Mouse (Mus musculus) intestine, embryonic 16.5 days (tissue): Measurements from ENCODE around the gene Syt9. TPM values are rescaled to one million over a fixed set of nuclear protein-coding genes. Genes with fewer than 3 reads are reported as not detected.

Experiments
- ATAC-seq: fragments of 200-750 bp; cut with Nextera tagmentation; 2 replicates; pipeline ENCODE4 v1.8.0; 2017; ENCODE audit warnings: moderate TSS enrichment, moderate library complexity
- H3K27ac ChIP-seq: fragments of 300-500 bp; sonication (generic); 2 replicates; pipeline ENCODE4 v1.5.1; 2014; ENCODE audit warnings: mild to moderate bottlenecking, low read length
- H3K27me3 ChIP-seq: fragments of 300-500 bp; sonication (generic); replicated peaks from 2 replicates; pipeline ENCODE4 v1.6.1; 2014; ENCODE audit warnings: low read length, control low read depth, mixed read lengths; ENCODE audit not compliant: control insufficient read depth, insufficient read depth
- H3K36me3 ChIP-seq: fragments of 300-500 bp; sonication (generic); 2 replicates; pipeline ENCODE4 v1.6.1; 2014; ENCODE audit warnings: low read length, control low read depth; ENCODE audit not compliant: control insufficient read depth, insufficient read depth
- H3K4me1 ChIP-seq: fragments of 300-500 bp; sonication (generic); 2 replicates; pipeline ENCODE4 v1.6.1; 2014; ENCODE audit warnings: low read length, control low read depth, mixed read lengths; ENCODE audit not compliant: control insufficient read depth, insufficient read depth
- H3K4me2 ChIP-seq: fragments of 300-500 bp; sonication (generic); 2 replicates; pipeline ENCODE4 v1.6.1; 2014; ENCODE audit warnings: low read depth, low read length, control low read depth
- H3K4me3 ChIP-seq: fragments of 300-500 bp; sonication (generic); 2 replicates; pipeline ENCODE4 v1.5.1; 2014; ENCODE audit warnings: mild to moderate bottlenecking, low read length
- H3K9ac ChIP-seq: fragments of 300-500 bp; sonication (generic); 2 replicates; pipeline ENCODE4 v1.6.1; 2014; ENCODE audit warnings: low read depth, low read length
- H3K9me3 ChIP-seq: fragments of 300-500 bp; sonication (generic); 2 replicates; pipeline ENCODE4 v1.6.1; 2016; ENCODE audit warnings: low read length, control low read depth; ENCODE audit not compliant: control insufficient read depth
- WGBS: fragments of 180-500 bp; shearing (Covaris S2); extraction: QIAGEN DNeasy Blood & Tissue Kit; methylation state at CpG from one replicate; pipeline ENCODE4 v1.1.7; 2014; 5-methylcytosine and 5-hydroxymethylcytosine counted together
- polyA plus RNA-seq: library from polyadenylated mRNA; unstranded; fragments of >200 nt; fragmentation: Nextera tagmentation; extraction: Ambion mirVana; gene quantifications from 2 replicates; pipeline ENCODE4 v1.2.1, GENCODE M21; 2015

Gene Syt9
- polyA plus RNA-seq, 1 experiment from 2014 or later = 2.4 TPM

GRCm38 (mm10) chr7:107593904-107594303 lies 223.4 kb downstream of the Syt9 start:
- ATAC-seq = peak; percentile 4; the same call in 1 of the 2 replicates
- 35% methylated on average over 7 of the region's 7 CpGs for WGBS
- peak overlapping the region; percentile 82 for H3K27ac ChIP-seq
- H3K36me3 ChIP-seq = no peaks in the 10 kb centered on the region
- 0 out of 2 replicates have a peak, but pooled peaks cover 6% of the 10 kb centered on the region for H3K4me1 ChIP-seq
- H3K9me3 ChIP-seq = no peaks in the 10 kb centered on the region
- peak overlapping the region; percentile 95; the same call in 1 of the 2 replicates for H3K4me2 ChIP-seq
- peak overlapping the region; percentile 69; the same call in 1 of the 2 replicates for H3K9ac ChIP-seq
- H3K4me3 ChIP-seq = peak overlapping the region; percentile 65
- H3K27me3 ChIP-seq = no peaks in the 10 kb centered on the region

- 1% methylated on average over 16 of the region's 16 CpGs for WGBS
- peak; percentile 86 for ATAC-seq
- Histone ChIP-seq H3K4me2 (peak overlapping the region; percentile 95), H3K4me3 (peak overlapping the region; percentile 65), H3K36me3 (no peaks in the 10 kb centered on the region), H3K9ac (peak overlapping the region; percentile 69), H3K9me3 (no peaks in the 10 kb centered on the region), H3K27ac (peak overlapping the region; percentile 82), H3K4me1 (0 out of 2 replicates have a peak, but pooled peaks cover 6% of the 10 kb centered on the region), H3K27me3 (no peaks in the 10 kb centered on the region)
Observed at GRCm38 (mm10) chr7:107594325-107594856, 223.9 kb downstream of the Syt9 start.

GRCm38 (mm10) chr7:107594857-107595402 lies 224.4 kb downstream of the Syt9 start, which contains the start of gene Ppfibp2:
Gene Ppfibp2 (plus strand): TSS chr7:107595207.
- no peaks in the 10 kb centered on the region for H3K27me3 ChIP-seq
- peak within 1 kb of the TSS; percentile 82 for H3K27ac ChIP-seq
- no peaks in the 10 kb centered on the region for H3K36me3 ChIP-seq
- 0 out of 2 replicates have a peak, but pooled peaks cover 6% of the 10 kb centered on the region for H3K4me1 ChIP-seq
- ATAC-seq = peak; percentile 99
- under 1% methylated on average over 18 of the region's 24 CpGs for WGBS
- H3K4me2 ChIP-seq = peak within 1 kb of the TSS; percentile 95
- peak within 1 kb of the TSS; percentile 65 for H3K4me3 ChIP-seq
- peak within 1 kb of the TSS; percentile 69 for H3K9ac ChIP-seq
- H3K9me3 ChIP-seq = no peaks in the 10 kb centered on the region

GRCm38 (mm10) chr7:107595426-107595825 lies 224.9 kb downstream of the Syt9 start:
- ATAC-seq = no peak

GRCm38 (mm10) chr7:107596753-107597152 lies 226.2 kb downstream of the Syt9 start:
- Histone ChIP-seq H3K4me2 (no peak overlapping the region), H3K4me1 (0 out of 2 replicates have a peak, but pooled peaks cover 6% of the 10 kb centered on the region), H3K36me3 (no peaks in the 10 kb centered on the region), H3K4me3 (no peak overlapping the region), H3K27ac (no peak overlapping the region), H3K9me3 (no peaks in the 10 kb centered on the region), H3K9ac (no peak overlapping the region), H3K27me3 (no peaks in the 10 kb centered on the region)
- ATAC-seq = no peak

More at GRCm38 (mm10) chr7:107595426-107595825, 224.9 kb downstream of the Syt9 start:
- H3K4me1 ChIP-seq = 0 out of 2 replicates have a peak, but pooled peaks cover 6% of the 10 kb centered on the region
- H3K9me3 ChIP-seq = no peaks in the 10 kb centered on the region
- H3K9ac ChIP-seq = peak overlapping the region; percentile 69; the same call in 1 of the 2 replicates
- WGBS = 13% methylated on average over 13 of the region's 13 CpGs
- H3K27me3 ChIP-seq = no peaks in the 10 kb centered on the region
- H3K4me3 ChIP-seq = peak overlapping the region; percentile 65
- no peaks in the 10 kb centered on the region for H3K36me3 ChIP-seq
- H3K27ac ChIP-seq = no peak overlapping the region
- H3K4me2 ChIP-seq = peak overlapping the region; percentile 95

GRCm38 (mm10) chr7:107597956-107598355 lies 227.4 kb downstream of the Syt9 start:
- H3K4me2 ChIP-seq = no peak overlapping the region
- H3K9ac ChIP-seq = no peak overlapping the region
- 0 out of 2 replicates have a peak, but pooled peaks cover 6% of the 10 kb centered on the region for H3K4me1 ChIP-seq
- whole genome bisulfite sequencing = 82% methylated on average over 3 of the region's 3 CpGs
- no peaks in the 10 kb centered on the region for H3K27me3 ChIP-seq
- H3K4me3 ChIP-seq = no peak overlapping the region
- ATAC-seq = no peak
- H3K36me3 ChIP-seq = no peaks in the 10 kb centered on the region
- H3K9me3 ChIP-seq = no peaks in the 10 kb centered on the region
- H3K27ac ChIP-seq = no peak overlapping the region

Other genes with a start within 250 kb of the Syt9 start
- gene Olfr715, start 239.6 kb upstream of the Syt9 start, polyA plus RNA-seq = not detected in 2 replicates
- gene Olfr716, start 232.4 kb upstream of the Syt9 start, polyA plus RNA-seq = not detected in 2 replicates
- gene Nlrp14, start 203.7 kb upstream of the Syt9 start, polyA plus RNA-seq = not detected in 2 replicates
- gene Rbmxl2, start 161.3 kb upstream of the Syt9 start, polyA plus RNA-seq = not detected in 2 replicates
- 9.6 and 11.1 TPM in 2 replicates for gene Olfml1, start 196.7 kb downstream of the Syt9 start, polyA plus RNA-seq
- 13.7 and 14.7 TPM in 2 replicates for gene Ppfibp2, start 224.5 kb downstream of the Syt9 start, polyA plus RNA-seq